Mouse (Mus musculus): ENCODE data around the gene Car15. TPM values are rescaled to one million over a fixed set of nuclear protein-coding genes. Genes with fewer than 3 reads are reported as not detected.

Gene Car15
- polyA plus RNA-seq, 1 experiment from 2014 or later, result 0.40 TPM

DNA sequence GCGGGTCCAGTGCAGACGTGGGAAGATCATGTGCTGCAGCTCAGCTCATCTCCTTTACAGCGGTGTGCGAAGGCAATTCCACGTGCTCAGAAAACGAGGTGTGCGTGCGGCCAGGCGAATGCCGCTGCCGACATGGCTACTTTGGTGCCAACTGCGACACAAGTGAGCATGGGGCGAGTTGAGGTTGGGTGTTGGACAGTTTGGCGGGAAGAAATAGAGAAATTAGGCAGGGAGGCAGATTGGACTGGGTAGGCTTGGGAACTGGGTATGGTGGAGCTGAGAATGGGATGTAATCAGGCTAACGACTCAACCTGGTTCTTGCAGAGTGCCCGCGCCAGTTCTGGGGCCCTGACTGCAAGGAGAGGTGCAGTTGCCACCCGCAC, 35.7 kb downstream of the Car15 start:
- H3K4me3 ChIP-seq (ENCODE audit: inconsistent target), result no peak overlapping the region
- WGBS (ENCODE audit: missing documents), result 21% methylated on average over 18 of the region's 18 CpGs

DNA sequence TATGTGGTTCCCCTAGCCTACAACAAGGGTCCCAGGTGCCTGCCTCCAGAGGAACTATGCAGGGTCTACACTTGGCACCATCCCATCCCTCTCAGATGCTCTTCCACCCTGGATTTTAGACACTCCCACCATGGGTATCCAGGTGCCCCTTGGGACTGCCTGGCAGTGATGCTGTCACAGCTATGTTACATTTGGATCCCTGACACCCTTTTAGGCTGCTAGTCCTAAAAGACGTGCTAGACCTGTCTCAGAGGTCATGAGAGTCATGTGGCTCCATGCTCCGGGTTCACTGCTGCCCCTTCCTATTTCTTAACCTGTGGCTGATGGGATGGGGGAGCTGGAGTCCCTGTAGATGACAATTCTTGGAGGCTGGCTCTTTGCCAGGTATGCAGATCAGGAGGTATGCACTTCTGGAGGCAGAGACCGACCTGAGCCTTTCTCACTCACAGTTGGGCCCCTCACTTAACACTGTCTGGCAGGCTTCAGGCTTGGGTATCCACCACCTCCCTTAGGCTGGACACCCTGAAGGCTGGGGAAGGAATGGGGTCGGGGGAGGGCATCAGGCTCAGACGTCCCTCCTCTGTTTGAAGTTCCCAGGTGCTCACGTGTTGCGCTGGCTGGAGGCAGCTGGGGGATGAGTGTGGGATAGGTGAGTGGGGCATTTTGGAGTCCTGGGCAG, 36.2 kb downstream of the Car15 start:
- Histone ChIP-seq H3K27ac (no peak overlapping the region), H3K36me3 (ENCODE audit: inconsistent target) (no peaks in the 10 kb centered on the region), H3K79me2 (ENCODE audit: inconsistent target) (no peaks in the 10 kb centered on the region), H3K4me3 (ENCODE audit: inconsistent target) (no peak overlapping the region)
- WGBS (ENCODE audit: missing documents), result 22% methylated on average over 7 of the region's 7 CpGs

More for the DNA sequence above, 35.7 kb downstream of the Car15 start:
- Histone ChIP-seq H3K79me2 (ENCODE audit: inconsistent target) (no peaks in the 10 kb centered on the region), H3K27ac (no peak overlapping the region), H3K36me3 (ENCODE audit: inconsistent target) (no peaks in the 10 kb centered on the region)

DNA sequence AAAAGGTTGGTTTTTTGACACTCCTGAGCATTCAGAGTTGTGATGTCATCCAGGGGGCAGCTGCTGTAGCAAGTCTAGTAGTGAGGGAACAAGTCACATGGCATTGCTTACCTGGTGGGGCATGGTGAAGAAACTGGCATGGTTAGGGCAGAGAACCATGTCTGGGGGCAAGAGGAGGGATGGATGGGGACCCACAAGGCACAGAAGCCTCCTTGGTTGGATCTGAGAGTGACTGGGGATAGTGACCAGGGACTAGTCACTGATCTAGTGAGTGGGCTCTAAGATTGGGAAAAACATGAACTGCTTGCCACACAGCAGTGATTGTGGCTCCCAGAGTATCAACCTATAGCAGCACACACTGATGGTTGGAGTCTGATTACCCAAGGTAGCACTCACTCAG, 38.6 kb downstream of the Car15 start:
- Histone ChIP-seq H3K4me3 (ENCODE audit: inconsistent target) (no peak overlapping the region), H3K79me2 (ENCODE audit: inconsistent target) (no peaks in the 10 kb centered on the region), H3K36me3 (ENCODE audit: inconsistent target) (no peaks in the 10 kb centered on the region), H3K27ac (no peak overlapping the region)

DNA sequence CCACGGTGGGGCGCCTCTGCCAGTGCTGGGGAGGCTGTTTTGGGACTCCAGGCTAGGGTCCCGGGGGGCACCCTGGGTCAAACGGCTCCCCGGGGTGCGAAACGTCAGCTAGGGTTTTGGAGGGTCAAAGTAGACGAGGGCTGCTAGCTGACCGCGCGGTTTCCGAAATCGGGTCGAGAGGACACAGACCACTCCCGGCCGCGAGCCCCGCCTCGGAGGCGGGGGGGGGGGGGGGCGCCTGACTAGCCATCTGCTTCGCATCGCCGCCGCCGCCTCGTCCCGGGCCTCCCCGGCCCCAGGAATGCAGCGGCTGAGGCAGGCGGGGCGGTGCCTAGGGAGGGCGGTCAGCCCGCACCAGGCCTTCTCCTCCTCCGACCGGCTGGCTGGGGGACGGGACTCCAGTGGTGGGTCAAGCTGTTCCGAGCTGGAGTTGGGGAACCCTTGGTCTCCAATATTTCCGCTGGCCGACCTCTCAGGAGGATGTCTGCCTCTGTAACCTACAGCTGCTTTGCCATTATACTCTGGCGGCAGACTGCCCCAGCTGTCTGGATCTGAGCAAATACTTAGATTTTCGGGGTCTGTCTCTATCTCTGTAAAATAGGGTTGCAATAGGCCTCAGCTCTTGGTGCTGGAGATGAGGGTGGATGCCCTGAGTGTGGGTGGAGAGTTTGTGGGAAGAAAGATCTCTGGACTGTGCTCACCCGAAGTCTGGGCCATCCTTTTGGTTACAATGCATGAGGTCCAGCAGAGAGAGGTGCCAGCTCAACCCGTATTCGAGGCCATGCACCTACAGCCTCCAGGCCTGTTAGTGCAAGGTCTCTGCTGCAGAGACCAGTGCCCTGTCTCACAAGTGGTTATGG, 39.6 kb downstream of the Car15 start:
- Histone ChIP-seq H3K27ac (no peak overlapping the region), H3K4me3 (ENCODE audit: inconsistent target) (no peak overlapping the region), H3K79me2 (ENCODE audit: inconsistent target) (no peaks in the 10 kb centered on the region), H3K36me3 (ENCODE audit: inconsistent target) (no peaks in the 10 kb centered on the region)
- WGBS (ENCODE audit: missing documents), result 14% methylated on average over 36 of the region's 45 CpGs

DNA sequence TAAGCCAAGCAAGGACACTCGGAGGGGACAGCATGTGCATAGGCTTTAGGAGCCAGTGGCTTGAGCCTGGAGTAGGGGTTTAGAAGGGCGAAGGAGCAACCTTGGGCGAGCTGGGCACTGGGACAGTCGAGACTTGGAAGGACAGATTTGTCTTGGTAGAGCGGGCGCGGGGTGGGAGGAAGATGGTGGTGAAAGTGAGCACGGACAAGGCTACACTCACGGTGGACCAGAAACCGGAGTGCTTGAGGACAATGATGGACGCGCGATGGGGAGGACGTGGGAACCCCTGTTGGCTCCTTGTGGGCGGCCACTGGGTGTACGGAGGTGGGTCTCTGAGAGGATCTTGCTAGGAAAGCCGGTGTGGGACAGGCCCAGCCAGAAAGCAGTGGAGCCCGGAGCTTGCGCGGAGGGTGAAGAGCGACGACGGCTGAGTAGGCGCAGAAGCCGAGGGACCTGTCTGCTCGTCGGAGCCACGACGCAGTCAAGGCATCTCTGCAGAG, 40.3 kb downstream of the Car15 start:
- no peak overlapping the region for H3K4me3 ChIP-seq (ENCODE audit: inconsistent target)

DNA sequence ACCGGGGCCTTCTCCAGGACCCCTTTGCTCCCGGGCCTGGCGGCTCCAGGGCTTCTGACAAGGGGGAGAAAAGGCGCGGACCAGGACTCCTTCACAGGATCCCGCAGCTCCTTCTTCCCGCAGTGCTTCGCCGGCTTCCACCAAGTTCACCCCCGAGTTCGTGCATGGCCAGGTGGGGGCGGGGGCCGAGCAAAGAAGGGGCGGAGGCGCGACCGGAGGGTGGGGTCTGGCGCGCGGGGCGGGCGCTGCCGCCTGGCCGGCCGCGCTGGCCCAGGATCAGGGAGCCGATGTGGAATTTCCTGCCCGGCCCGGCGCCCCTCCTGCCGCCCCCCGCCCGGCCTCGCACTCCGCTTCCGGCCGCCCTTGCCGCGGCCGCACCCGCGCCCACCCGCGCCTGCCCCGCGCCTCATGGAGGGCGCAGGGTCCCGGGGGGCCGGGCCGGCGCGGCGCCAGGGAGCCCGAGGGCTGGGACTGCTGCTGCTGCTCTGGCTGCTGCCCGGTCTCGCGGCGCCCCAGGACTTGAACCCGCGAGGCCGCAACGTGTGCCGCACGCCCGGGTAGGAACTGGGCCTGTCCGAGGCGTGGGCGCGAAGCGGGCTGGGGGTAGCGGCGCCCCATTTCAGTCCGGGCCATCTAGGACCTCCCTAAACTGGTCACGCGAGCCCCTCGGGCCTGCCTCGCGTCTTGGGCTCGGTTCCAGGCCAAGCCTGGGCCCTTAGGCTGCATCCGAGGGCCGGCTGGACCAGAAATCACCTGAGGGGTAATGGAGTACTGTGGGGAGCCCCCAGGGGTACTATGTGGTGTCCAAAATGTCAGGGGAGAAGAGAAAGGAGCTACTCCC, 41.0 kb downstream of the Car15 start, which contains the start of gene Scarf2:
Scarf2 (plus strand) TSS at position 312 of the 841 bp plus-strand sequence.
- no peaks in the 10 kb centered on the region for H3K36me3 ChIP-seq (ENCODE audit: inconsistent target)
- WGBS (ENCODE audit: missing documents), result 8% methylated on average over 46 of the region's 81 CpGs
- H3K79me2 ChIP-seq (ENCODE audit: inconsistent target), result no peaks in the 10 kb centered on the region
- H3K4me3 ChIP-seq (ENCODE audit: inconsistent target), result no peak within 1 kb of the TSS
- H3K27ac ChIP-seq, result no peak within 1 kb of the TSS

More for the DNA sequence above, 40.3 kb downstream of the Car15 start:
- no peaks in the 10 kb centered on the region for H3K79me2 ChIP-seq (ENCODE audit: inconsistent target)
- H3K36me3 ChIP-seq (ENCODE audit: inconsistent target), result no peaks in the 10 kb centered on the region
- WGBS (ENCODE audit: missing documents), result 15% methylated on average over 29 of the region's 29 CpGs
- H3K27ac ChIP-seq, result no peak overlapping the region

DNA sequence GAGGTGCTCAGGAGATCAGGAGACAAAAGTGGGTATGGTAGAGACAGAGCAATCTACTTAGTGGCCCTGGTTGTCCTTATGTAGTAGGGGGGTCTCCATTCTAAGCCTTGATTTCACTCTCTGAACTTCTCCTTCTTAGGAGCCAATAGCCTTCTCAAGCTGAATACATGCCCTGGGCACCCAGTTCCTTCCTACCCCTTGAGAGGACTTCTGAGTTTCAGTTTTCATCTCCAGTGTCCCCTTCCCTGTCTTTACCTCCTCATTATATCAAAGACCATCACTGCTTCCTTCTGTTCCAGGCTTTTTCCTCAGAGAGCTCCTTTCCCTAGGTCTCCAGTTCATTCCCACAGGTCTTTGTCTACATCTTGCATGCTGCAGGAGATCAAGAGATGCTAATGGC, 41.6 kb downstream of the Car15 start:
- H3K36me3 ChIP-seq (ENCODE audit: inconsistent target), result no peaks in the 10 kb centered on the region
- H3K4me3 ChIP-seq (ENCODE audit: inconsistent target), result no peak overlapping the region
- H3K27ac ChIP-seq, result no peak overlapping the region
- H3K79me2 ChIP-seq (ENCODE audit: inconsistent target), result no peaks in the 10 kb centered on the region

DNA sequence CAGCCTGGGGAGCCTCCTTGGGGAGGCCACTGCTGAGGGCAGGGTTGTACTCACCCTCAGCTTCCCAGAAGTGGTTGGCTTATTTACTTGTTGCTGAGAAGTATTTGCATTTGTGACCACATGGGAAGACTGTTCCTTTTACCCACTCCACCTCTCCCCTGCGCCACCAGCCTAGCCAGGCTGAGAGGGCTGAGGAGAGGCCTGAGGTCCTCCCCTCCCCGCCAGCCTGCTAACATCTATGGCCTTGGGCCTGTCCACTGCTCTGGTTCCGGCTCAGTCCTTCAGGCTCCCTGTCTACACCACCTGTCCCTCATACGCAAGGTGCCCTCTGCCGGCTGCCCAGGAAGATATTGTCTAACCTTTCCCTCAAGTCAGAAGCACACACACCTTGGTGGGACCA, 42.5 kb downstream of the Car15 start:
- no peaks in the 10 kb centered on the region for H3K79me2 ChIP-seq (ENCODE audit: inconsistent target)
- H3K4me3 ChIP-seq (ENCODE audit: inconsistent target), result no peak overlapping the region
- WGBS (ENCODE audit: missing documents), result 93% methylated on average over 5 of the region's 5 CpGs
- no peak overlapping the region for H3K27ac ChIP-seq
- no peaks in the 10 kb centered on the region for H3K36me3 ChIP-seq (ENCODE audit: inconsistent target)

DNA sequence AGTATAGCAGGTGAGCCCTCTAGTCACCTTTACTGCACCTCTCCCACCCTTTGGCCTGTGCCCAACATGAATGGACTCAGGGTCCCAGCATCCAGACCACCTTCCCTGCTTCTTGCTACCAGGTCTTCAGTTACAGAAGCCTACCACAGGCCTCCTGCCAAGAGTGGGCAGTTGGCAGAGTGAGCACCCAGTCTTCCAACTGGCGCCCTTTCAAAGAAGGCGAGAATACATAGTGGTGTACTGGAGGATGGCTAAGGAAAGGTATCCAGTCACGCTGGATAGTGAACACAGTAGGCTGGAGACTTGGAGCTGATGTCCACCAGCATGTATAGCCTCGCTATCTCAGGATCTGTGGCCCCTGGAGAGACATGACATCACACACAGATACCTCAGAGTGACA, 44.1 kb downstream of the Car15 start:
- peaks cover 5% of the 10 kb centered on the region; the same call in 1 of the 2 replicates for H3K36me3 ChIP-seq (ENCODE audit: inconsistent target)
- WGBS (ENCODE audit: missing documents), result 94% methylated on average over 4 of the region's 4 CpGs
- H3K27ac ChIP-seq, result no peak overlapping the region
- H3K4me3 ChIP-seq (ENCODE audit: inconsistent target), result no peak overlapping the region
- H3K79me2 ChIP-seq (ENCODE audit: inconsistent target), result no peaks in the 10 kb centered on the region

DNA sequence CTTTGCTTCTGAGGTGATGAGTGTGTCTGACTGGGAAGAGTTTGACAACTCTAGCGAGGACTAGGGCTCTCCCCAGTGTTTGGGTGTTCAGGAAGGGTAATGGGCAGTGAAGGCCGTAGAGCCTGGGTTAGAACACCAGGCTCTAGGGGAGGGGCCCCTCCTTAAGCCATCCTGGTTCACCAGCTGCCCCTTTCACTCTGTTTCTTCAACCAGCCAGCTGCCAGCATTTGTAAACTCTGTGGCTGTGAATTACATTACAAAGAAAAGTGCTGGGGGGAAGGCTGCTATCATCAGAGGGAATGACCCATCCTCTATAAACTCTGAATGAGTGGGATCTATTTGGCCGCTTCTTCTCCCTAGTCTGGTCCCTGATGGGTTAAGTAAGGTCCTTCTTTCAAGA, 45.4 kb downstream of the Car15 start:
- Histone ChIP-seq H3K27ac (no peak overlapping the region), H3K79me2 (ENCODE audit: inconsistent target) (no peaks in the 10 kb centered on the region), H3K36me3 (ENCODE audit: inconsistent target) (peaks cover 6% of the 10 kb centered on the region; the same call in 1 of the 2 replicates), H3K4me3 (ENCODE audit: inconsistent target) (no peak overlapping the region)
- 96% methylated on average over 3 of the region's 3 CpGs for WGBS (ENCODE audit: missing documents)

DNA sequence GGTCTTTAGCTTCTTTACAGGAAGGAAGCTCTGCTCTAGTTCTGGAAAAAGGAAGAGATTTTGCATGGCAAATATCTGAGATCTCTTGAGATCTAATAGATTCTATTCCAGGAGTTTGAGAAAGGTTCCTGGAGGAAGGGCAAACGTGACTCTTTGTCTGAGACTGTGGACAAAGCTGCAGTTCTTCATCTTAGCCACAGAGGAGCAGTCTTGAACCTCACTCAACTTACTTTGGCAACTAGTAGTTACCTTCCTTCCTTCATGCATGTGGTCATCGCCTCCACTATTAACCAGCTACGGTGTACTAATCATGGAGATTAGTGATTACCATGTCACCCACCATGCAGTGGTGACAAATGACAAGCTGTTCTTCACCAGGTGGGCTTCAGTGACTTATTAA, 52.8 kb downstream of the Car15 start:
- Histone ChIP-seq H3K36me3 (ENCODE audit: inconsistent target) (peaks cover 6% of the 10 kb centered on the region; the same call in 1 of the 2 replicates), H3K27ac (no peak overlapping the region), H3K4me3 (ENCODE audit: inconsistent target) (no peak overlapping the region), H3K79me2 (ENCODE audit: inconsistent target) (no peaks in the 10 kb centered on the region)
- WGBS (ENCODE audit: missing documents), result 82% methylated on average over 3 of the region's 3 CpGs

Other genes with a start within 250 kb of the Car15 start
- 14.6 to 28.0 TPM (median 20.8 TPM) in 3 replicates for gene Smpd4, start 219.0 kb downstream of the Car15 start, polyA plus RNA-seq (2018)
- gene Ccdc74a, start 191.9 kb downstream of the Car15 start, polyA plus RNA-seq (2018), result 0.29 to 0.44 TPM in 2 of 3 replicates, not detected in the other
- gene Med15, start 105.5 kb downstream of the Car15 start, polyA plus RNA-seq (2018), result 71.7 to 97.8 TPM (median 80.8 TPM) in 3 replicates
- 7.1 to 11.2 TPM (median 8.7 TPM) in 3 replicates for gene Klhl22, start 78.7 kb downstream of the Car15 start, polyA plus RNA-seq (2018)
- gene Scarf2, start 41.1 kb downstream of the Car15 start, polyA plus RNA-seq (2018), result 0.22 to 0.68 TPM (median 0.50 TPM) in 3 replicates
- not detected in 3 replicates for gene B830017H08Rik, start 5.2 kb downstream of the Car15 start, polyA plus RNA-seq (2018)
- gene Gm20518, start 53.3 kb upstream of the Car15 start, polyA plus RNA-seq (2018), result 0.07 TPM in 1 of 3 replicates, not detected in the others
- not detected in 3 replicates for gene Tssk1, start 55.9 kb upstream of the Car15 start, polyA plus RNA-seq (2018)
- gene Dgcr2, start 60.2 kb upstream of the Car15 start, polyA plus RNA-seq (2018), result 13.7 to 28.0 TPM (median 27.2 TPM) in 3 replicates
- gene Tssk2, start 60.3 kb upstream of the Car15 start, polyA plus RNA-seq (2018), result not detected in 3 replicates
- gene Ess2, start 73.0 kb upstream of the Car15 start, polyA plus RNA-seq (2018), result 10.8 to 12.0 TPM (median 11.9 TPM) in 3 replicates
- gene Gsc2, start 76.7 kb upstream of the Car15 start, polyA plus RNA-seq (2018), result not detected in 3 replicates
- 61.5 to 82.8 TPM (median 66.1 TPM) in 3 replicates for gene Slc25a1, start 89.9 kb upstream of the Car15 start, polyA plus RNA-seq (2018)
- gene Vpreb2, start 142.1 kb upstream of the Car15 start, polyA plus RNA-seq (2018), result not detected in 3 replicates
- gene Dgcr6, start 214.5 kb upstream of the Car15 start, polyA plus RNA-seq (2018), result 7.8 to 20.7 TPM (median 20.1 TPM) in 3 replicates